Mouse (Mus musculus) bone marrow, adult 2 months (tissue): ENCODE results near the gene 2210016L21Rik.

ENCODE experiments used
- CTCF ChIP-seq: fragments of 200-500 bp; IDR thresholded peaks from 2 replicates; pipeline ENCODE4 v1.5.1; 2011; ENCODE audit warnings: low read length, control low read depth; ENCODE audit not compliant: control insufficient read depth, insufficient read depth
- POLR2A ChIP-seq: fragments of 200-500 bp; IDR thresholded peaks from 2 replicates; pipeline ENCODE4 v1.6.1; 2011; ENCODE audit warnings: low read depth, mild to moderate bottlenecking, control low read depth, low read length, borderline replicate concordance; ENCODE audit not compliant: control insufficient read depth

DNA sequence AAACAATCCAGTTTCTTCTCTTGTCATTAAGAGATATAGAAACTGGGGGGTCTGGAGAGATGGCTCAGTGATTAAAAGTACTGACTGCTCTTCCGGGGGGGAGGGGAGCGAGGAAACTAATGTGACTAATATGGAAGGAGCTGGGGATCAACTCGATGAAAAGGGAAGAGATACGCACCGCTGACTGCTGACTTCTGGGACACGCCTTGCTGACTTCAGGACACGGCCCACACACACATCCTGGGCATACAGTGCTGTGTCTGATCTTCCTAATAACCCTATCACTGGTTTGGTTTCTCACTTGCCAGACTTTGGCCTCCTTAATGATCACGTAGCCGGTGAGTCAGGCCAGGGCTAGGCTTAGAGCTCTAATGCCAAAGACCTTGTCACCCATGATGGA, 15.2 kb upstream of the 2210016L21Rik start:
- no peak for TF ChIP-seq CTCF
- TF ChIP-seq POLR2A = no peak
